Mouse (Mus musculus): Measurements from ENCODE around the gene Cyct.

- no peak for TF ChIP-seq CTCF (IDR thresholded peaks at IDR 0.05; ENCODE audit: low read depth, low read length)
- TF ChIP-seq POLR2A (IDR thresholded peaks at IDR 0.05; ENCODE audit: insufficient read depth, low read length), result no peak
These were observed 12.0 kb upstream of the Cyct start for GRCm38 (mm10) chr2:76372244-76372643.
